Mouse (Mus musculus) monocyte, adult 5-6 weeks (primary cell): ENCODE data around the gene Slc6a16. TPM values are rescaled to one million over a fixed set of nuclear protein-coding genes. Genes with fewer than 3 reads are reported as not detected.

Source experiments
- ATAC-seq: fragments of 153-309, 156-312 bp; replicated peaks from 2 replicates; pipeline ENCODE4 v1.8.0; 2017; ENCODE audit warnings: mild to moderate bottlenecking; ENCODE audit not compliant: low TSS enrichment, insufficient number of reproducible peaks, severe bottlenecking, poor library complexity, low FRiP score
- total RNA-seq: library from RNA; stranded (forward); fragments of 200-1000, 200-491, 200-594 nt; gene quantifications from 3 replicates; pipeline ENCODE4 v1.2.3, GENCODE M21; 2017

Gene Slc6a16
- total RNA-seq, 1 experiment from 2014 or later: not detected

- no peak for ATAC-seq
Measured at GRCm38 (mm10) chr7:45297563-45297962, 56.7 kb downstream of the Slc6a16 start.

- ATAC-seq: peak; percentile 93
Measured at GRCm38 (mm10) chr7:45299752-45300151, 58.9 kb downstream of the Slc6a16 start.

DNA sequence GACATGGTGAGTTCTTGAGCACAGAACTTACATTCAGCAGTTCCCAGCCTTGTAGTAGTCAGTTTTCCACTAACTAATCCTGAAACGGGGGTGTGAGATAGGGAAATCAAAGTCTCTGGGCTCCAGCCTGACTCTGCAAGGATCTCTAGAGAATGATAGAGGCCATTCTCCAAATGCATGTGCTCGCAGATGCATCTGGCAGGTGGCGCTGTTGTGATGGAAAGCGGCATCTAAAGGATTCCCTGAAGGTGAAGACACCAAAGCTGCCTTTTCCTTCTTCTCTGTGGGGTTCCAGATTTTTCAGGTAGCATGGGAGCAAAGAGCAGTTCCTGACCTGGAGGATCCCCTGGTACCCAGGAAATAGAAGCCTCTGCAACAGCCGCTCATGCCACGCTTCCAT is 59.4 kb downstream of the Slc6a16 start:
- ATAC-seq: no peak

DNA sequence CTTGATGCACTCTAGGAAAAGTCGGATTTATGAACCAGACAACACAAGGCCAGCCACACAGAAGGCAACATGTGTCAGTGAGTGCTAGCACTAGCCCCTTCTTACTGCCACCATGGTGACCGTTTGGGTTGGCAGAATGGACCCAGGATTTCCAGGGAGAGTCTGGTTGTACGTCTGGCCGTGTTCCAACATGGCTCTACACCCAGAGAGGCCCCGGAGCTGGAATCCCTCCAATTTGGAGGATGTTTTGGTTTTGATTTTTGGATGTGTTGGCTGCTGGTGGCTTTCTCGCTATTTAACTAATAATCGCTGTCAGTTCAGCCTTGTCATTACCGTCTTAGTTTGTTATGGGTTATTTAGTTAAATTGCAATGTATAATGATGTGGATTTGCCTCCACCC is 61.7 kb downstream of the Slc6a16 start:
- ATAC-seq: no peak

DNA sequence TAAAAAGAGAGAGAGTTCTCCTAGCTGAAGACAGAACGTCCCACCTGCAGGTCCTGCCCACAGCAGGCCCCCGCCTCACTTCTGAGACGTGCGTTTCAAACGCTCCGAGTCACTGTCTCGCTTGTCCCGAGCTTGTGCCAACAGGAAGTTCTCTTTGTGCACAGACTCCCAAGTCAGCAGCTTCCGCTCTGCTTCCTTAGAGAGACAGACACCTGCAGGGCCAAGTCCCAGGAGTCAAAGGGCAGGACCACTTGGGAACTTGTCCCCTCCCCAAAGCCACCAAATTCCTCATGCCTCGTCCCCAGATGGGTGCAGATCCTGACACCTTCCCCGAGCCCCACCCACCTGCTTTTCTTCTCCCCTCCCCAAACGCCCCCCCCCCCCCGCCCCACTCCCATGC is 64.0 kb downstream of the Slc6a16 start:
- no peak for ATAC-seq

GRCm38 (mm10) chr7:45305275-45305674 is 64.4 kb downstream of the Slc6a16 start:
- ATAC-seq: peak; percentile 41

GRCm38 (mm10) chr7:45308551-45309240 is 67.8 kb downstream of the Slc6a16 start:
- 0 out of 2 replicates have a peak, but pooled peaks have one; percentile 30 for ATAC-seq

DNA sequence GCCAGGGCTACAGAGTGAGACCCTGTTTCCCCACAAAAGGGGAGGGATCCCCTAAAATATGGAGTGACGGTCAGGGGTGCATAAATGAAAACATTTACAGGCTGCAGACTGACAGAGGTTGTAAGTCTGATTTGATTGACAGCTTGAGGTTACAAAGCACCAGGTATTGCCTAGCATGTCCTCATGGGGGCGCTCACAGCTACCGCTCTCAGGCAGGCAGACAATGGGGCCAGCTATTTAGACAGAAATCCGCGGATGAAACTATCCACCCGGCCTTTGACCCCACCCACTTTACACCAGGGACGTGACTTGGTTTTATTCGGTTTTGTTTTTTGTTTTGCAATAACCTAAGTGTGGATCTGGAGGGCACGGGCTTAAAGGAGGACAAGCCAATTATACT is 68.6 kb downstream of the Slc6a16 start:
- peak; percentile 54; the same call in 1 of the 2 replicates for ATAC-seq

GRCm38 (mm10) chr7:45312023-45312422 is 71.1 kb downstream of the Slc6a16 start:
- ATAC-seq: no peak

- no peak for ATAC-seq
Measured at GRCm38 (mm10) chr7:45312686-45313453, 72.0 kb downstream of the Slc6a16 start.

DNA sequence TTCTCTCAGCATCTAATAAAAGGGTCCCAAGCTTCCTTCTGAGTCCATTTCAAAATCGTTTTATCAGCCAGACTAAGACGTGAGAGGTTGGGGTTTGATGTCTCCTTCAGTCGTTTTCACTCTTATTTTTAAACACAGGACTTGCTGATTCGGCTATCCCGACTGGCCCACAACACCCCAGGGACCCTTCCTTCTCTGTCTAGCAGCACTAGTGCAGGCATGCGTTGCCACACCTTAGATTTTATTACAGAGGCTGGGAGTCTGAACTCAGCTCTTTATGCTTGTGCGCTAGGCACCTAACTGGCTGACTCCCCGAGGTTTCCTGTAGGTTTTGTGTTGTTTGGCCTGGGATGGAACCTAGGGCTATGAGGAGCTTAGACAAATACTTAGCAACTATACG is 72.6 kb downstream of the Slc6a16 start:
- no peak for ATAC-seq

GRCm38 (mm10) chr7:45315182-45315701 is 74.4 kb downstream of the Slc6a16 start:
- no peak for ATAC-seq

- ATAC-seq: no peak
Measured at GRCm38 (mm10) chr7:45316536-45316935, 75.7 kb downstream of the Slc6a16 start.

GRCm38 (mm10) chr7:45322245-45322644 is 81.4 kb downstream of the Slc6a16 start:
- no peak for ATAC-seq

Other genes with a start within 250 kb of the Slc6a16 start
- gene Irf3, start 243.4 kb upstream of the Slc6a16 start, total RNA-seq: 83.1 to 122 TPM (median 104 TPM) in 3 replicates
- 2.7 to 13.0 TPM (median 7.7 TPM) in 3 replicates for gene Bcl2l12, start 242.4 kb upstream of the Slc6a16 start, total RNA-seq
- 15.3 to 21.1 TPM (median 16.7 TPM) in 3 replicates for gene Scaf1, start 224.7 kb upstream of the Slc6a16 start, total RNA-seq
- gene Rras, start 223.1 kb upstream of the Slc6a16 start, total RNA-seq: 43.0 to 51.7 TPM (median 49.7 TPM) in 3 replicates
- 1.6 to 5.0 TPM (median 2.0 TPM) in 3 replicates for gene Prr12, start 188.2 kb upstream of the Slc6a16 start, total RNA-seq
- 45.8 to 57.3 TPM (median 52.8 TPM) in 3 replicates for gene Nosip, start 178.7 kb upstream of the Slc6a16 start, total RNA-seq
- 1.5 to 12.8 TPM (median 3.7 TPM) in 3 replicates for gene Prrg2, start 178.4 kb upstream of the Slc6a16 start, total RNA-seq
- 6.2 to 20.1 TPM (median 15.3 TPM) in 3 replicates for gene Rcn3, start 148.9 kb upstream of the Slc6a16 start, total RNA-seq
- gene Fcgrt, start 137.2 kb upstream of the Slc6a16 start, total RNA-seq: 74.9 to 100 TPM (median 91.0 TPM) in 3 replicates
- gene Rps11, start 116.6 kb upstream of the Slc6a16 start, total RNA-seq: 1,164 to 1,516 TPM (median 1,507 TPM) in 3 replicates
- gene Rpl13a, start 112.3 kb upstream of the Slc6a16 start, total RNA-seq: 2,771 to 4,251 TPM (median 4,236 TPM) in 3 replicates
- gene Gm45713, start 104.9 kb upstream of the Slc6a16 start, total RNA-seq: 1.5 TPM in 1 of 3 replicates, not detected in the others
- 35.3 to 62.4 TPM (median 36.7 TPM) in 3 replicates for gene Flt3l, start 104.7 kb upstream of the Slc6a16 start, total RNA-seq
- gene Pih1d1, start 86.8 kb upstream of the Slc6a16 start, total RNA-seq: 23.4 to 37.8 TPM (median 26.8 TPM) in 3 replicates
- 28.6 to 46.8 TPM (median 34.2 TPM) in 3 replicates for gene Aldh16a1, start 86.5 kb upstream of the Slc6a16 start, total RNA-seq
- gene Slc17a7, start 77.1 kb upstream of the Slc6a16 start, total RNA-seq: not detected in 3 replicates
- not detected in 3 replicates for gene Gfy, start 61.5 kb upstream of the Slc6a16 start, total RNA-seq
- not detected in 3 replicates for gene Pth2, start 60.1 kb upstream of the Slc6a16 start, total RNA-seq
- gene Ccdc155, start 36.2 kb upstream of the Slc6a16 start, total RNA-seq: 0.75 TPM in 1 of 3 replicates, not detected in the others
- 4.7 to 8.7 TPM (median 6.1 TPM) in 3 replicates for gene Dkkl1, start 28.9 kb upstream of the Slc6a16 start, total RNA-seq
- 0.48 to 2.5 TPM (median 0.64 TPM) in 3 replicates for gene Tead2, start 25.3 kb upstream of the Slc6a16 start, total RNA-seq
- gene Cd37, start 2.0 kb upstream of the Slc6a16 start, total RNA-seq: 112 to 185 TPM (median 125 TPM) in 3 replicates
- not detected in 3 replicates for gene Slc6a21, start 36.4 kb downstream of the Slc6a16 start, total RNA-seq
- gene Trpm4, start 92.7 kb downstream of the Slc6a16 start, total RNA-seq: 9.7 to 15.3 TPM (median 10.4 TPM) in 3 replicates
- gene Hrc, start 94.2 kb downstream of the Slc6a16 start, total RNA-seq: not detected in 3 replicates
- gene Ppfia3, start 125.9 kb downstream of the Slc6a16 start, total RNA-seq: 0.19 TPM in 1 of 3 replicates, not detected in the others
- not detected in 3 replicates for gene Lin7b, start 129.5 kb downstream of the Slc6a16 start, total RNA-seq
- gene Snrnp70, start 154.7 kb downstream of the Slc6a16 start, total RNA-seq: 293 to 444 TPM (median 324 TPM) in 3 replicates
- not detected in 3 replicates for gene Kcna7, start 164.6 kb downstream of the Slc6a16 start, total RNA-seq
- gene Ntf5, start 172.6 kb downstream of the Slc6a16 start, total RNA-seq: not detected in 3 replicates
- gene Lhb, start 179.7 kb downstream of the Slc6a16 start, total RNA-seq: not detected in 3 replicates
- gene Gys1, start 193.8 kb downstream of the Slc6a16 start, total RNA-seq: 3.6 to 4.9 TPM (median 3.9 TPM) in 3 replicates
- gene Ruvbl2, start 197.0 kb downstream of the Slc6a16 start, total RNA-seq: 18.0 to 33.4 TPM (median 23.3 TPM) in 3 replicates
- gene Ftl1, start 218.8 kb downstream of the Slc6a16 start, total RNA-seq: 1,006 to 1,190 TPM (median 1,165 TPM) in 3 replicates
- gene Bax, start 225.8 kb downstream of the Slc6a16 start, total RNA-seq: 36.4 to 55.8 TPM (median 38.5 TPM) in 3 replicates
- gene Tulp2, start 240.8 kb downstream of the Slc6a16 start, total RNA-seq: 3.2 TPM in 1 of 3 replicates, not detected in the others
- not detected in 3 replicates for gene Gm45808, start 245.7 kb downstream of the Slc6a16 start, total RNA-seq
- gene Dhdh, start 247.7 kb downstream of the Slc6a16 start, total RNA-seq: 7.0 to 8.3 TPM (median 7.5 TPM) in 3 replicates